Mouse (Mus musculus): ENCODE data around the gene Trim13.
"Not testable (repeated sequence)": the region's sequence is repeated elsewhere in the genome, so short reads cannot be mapped to it uniquely, and the experiment has no call there.

The Trim13 gene

GRCm38 (mm10) chr14:61597968-61598367 is at the start of gene Trim13:
TSS of gene Trim13 (plus strand) at chr14:61598247.
- no peak for DNase-seq (ENCODE audit: low spot score)

- DNase-seq (ENCODE audit: low spot score) = no peak
These were observed 49.4 kb upstream of the Trim13 start for GRCm38 (mm10) chr14:61548614-61549013.

DNA sequence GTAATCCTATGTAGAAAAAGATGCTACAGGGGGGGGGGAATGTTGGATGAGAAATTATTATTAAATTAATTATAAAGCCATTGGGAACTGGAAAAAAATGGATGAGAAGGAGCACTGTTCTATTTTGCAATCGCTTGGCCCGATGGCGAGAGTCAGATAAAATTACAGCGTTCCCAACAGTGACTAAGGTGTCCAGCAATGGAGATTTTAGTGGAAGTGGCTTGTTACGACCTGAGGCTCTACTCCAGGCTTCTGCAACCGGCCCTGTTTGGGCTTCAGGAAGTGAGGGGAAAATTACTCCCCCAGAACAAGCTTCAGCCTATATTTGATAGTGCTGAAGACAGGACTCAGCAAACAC is 42.1 kb upstream of the Trim13 start:
- DNase-seq (ENCODE audit: low spot score) = no peak

- DNase-seq (ENCODE audit: low spot score) = peak; percentile 98
These were observed 41.5 kb upstream of the Trim13 start, which contains the start of gene Spryd7 for GRCm38 (mm10) chr14:61556289-61557147. TSS of gene Spryd7 (minus strand) at chr14:61556886.

- no peak for DNase-seq (ENCODE audit: low spot score)
These were observed 39.1 kb upstream of the Trim13 start for GRCm38 (mm10) chr14:61558901-61559300.

- no peak for DNase-seq (ENCODE audit: low spot score)
These were observed 38.2 kb upstream of the Trim13 start for GRCm38 (mm10) chr14:61559856-61560255.

DNA sequence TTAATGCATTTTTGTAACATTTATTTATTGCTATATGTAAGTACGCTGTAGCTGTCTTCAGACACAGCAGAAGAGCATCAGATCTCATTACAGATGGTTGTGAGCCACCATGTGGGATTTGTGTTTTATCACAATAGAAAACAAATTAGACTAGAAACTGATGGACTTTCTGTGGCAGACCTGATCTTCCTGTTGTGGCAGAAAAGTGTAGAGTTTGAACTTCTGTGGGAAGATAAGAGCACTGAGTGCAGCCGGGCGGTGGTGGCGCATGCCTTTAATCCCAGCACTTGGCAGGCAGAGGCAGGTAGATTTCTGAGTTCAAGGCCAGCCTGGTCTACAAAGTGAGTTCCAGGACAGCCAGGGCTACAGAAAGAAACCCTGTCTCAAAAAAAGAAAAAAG is 31.8 kb upstream of the Trim13 start:
- not testable (repeated sequence) for DNase-seq (ENCODE audit: low spot score)

DNA sequence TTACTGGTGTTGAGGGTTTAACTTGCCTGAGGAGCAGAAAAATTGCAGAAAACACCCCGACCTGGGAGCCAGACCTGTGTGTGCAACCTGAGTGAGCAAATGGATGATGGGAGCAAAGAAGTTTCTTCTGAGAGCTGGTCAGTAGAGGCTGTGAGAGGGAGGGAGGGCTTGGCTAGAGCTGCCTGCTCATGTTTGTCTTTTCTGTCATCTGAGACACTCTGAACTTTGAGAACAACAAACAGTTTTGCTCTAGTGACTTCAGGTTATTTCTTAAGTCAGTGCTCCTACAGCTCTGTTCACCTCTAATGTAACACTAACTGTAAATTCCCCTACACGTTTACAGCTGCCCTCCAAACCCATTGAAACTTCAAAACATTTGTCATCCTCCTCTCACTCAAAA is 28.7 kb upstream of the Trim13 start:
- no peak for DNase-seq (ENCODE audit: low spot score)

GRCm38 (mm10) chr14:61571366-61571765 is 26.7 kb upstream of the Trim13 start:
- peak; percentile 78 for DNase-seq (ENCODE audit: low spot score)

DNA sequence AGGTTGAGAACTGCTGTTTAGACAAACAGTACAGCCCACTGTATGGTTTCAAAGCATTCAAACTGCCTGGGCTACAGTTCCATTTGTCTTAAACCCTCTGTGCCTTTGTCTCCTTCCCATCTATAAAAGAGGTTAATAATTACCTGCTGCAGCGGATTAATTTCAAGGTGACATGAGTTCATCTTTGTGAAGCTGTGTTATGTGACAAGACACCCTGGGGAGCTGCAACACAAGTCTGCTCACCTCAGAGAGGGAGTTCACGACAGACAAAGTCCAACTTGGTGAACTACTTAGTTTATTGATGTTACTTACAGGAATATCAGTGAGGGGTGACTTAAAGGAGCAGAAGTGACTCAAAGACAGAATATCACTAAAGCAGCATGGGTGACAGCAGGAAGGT is 25.9 kb upstream of the Trim13 start:
- DNase-seq (ENCODE audit: low spot score) = no peak

DNA sequence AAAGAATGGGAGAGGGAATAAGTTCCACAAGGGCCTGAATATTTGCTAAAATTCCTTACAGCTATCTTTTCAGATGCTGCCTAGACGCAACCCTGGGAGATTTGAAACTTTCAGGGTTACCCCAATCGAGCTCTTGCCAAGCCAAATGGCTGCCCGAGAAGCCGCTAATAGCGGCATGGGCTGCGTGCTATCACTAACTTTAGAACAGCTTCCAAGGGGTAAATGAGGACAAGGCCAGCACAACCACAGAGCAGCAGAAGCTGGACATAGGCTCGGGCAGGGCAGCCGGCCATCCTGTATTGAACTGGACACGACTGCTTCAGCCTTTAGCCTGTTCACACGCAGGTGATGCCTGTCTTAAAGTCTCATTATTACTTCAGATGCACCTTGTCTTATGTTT is 23.0 kb upstream of the Trim13 start:
- DNase-seq (ENCODE audit: low spot score) = no peak

DNA sequence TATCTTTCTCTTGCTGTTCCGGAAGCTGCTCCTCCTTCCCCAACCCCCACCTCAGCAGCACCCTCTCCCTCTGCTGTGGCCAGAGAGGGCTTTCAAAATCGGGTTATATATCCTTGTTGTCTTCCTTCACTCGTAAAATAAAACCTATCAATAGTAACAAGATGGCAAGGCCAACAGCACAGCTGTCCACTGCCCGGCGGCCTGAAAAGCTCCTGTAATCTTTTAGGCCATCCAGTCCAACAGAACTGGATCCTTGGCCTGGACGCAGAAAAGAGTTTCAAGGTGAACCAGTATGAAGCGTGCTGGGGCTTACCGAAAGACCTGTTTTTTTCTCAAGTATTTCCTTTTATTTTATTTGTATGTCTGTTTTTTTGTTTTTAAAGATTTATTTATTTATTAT is 22.1 kb upstream of the Trim13 start:
- DNase-seq (ENCODE audit: low spot score) = no peak

DNA sequence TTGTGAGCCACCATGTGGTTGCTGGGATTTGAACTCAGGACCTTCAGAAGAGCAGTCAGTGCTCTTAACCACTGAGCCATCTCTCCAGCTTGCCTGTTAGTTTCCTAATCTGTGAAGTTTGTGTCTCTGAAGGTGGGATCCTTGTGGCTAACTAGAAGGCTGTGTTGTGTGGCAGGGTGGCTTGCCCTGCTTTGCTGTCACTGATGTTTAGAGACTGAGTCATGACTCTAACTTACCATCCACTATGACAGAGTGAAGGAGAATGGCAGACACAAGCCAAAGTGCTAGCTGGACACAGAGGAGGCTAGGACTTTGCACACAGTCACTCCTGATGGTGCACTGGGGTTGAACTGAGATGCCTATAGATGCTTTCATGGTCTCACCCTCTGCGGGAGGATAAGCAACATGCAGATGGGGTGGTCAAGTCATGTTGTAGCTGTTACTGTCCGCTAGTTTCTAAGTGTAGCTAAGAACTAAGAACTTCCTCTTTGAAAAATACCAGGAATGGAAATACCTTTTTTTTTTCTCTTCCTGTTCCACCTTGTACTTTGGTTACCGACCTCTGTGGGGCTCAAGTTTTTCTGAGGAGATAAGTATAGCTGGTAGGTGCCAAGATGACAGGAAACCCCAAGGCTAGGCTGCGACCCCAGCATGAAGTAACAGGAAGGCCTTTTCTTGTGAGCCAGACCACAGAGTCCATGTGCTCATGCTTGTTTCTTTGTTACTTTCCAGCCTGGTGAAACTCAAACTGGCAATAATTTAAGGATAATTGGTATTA is 8.6 kb upstream of the Trim13 start:
- peak; percentile 16 for DNase-seq (ENCODE audit: low spot score)

GRCm38 (mm10) chr14:61596719-61597426 is 1.2 kb upstream of the Trim13 start:
- DNase-seq (ENCODE audit: low spot score) = no peak

- DNase-seq (ENCODE audit: low spot score) = peak; percentile 91
These were observed 1.2 kb downstream of the Trim13 start for GRCm38 (mm10) chr14:61599057-61599806.

GRCm38 (mm10) chr14:61601348-61601747 is 3.3 kb downstream of the Trim13 start:
- DNase-seq (ENCODE audit: low spot score) = no peak

DNA sequence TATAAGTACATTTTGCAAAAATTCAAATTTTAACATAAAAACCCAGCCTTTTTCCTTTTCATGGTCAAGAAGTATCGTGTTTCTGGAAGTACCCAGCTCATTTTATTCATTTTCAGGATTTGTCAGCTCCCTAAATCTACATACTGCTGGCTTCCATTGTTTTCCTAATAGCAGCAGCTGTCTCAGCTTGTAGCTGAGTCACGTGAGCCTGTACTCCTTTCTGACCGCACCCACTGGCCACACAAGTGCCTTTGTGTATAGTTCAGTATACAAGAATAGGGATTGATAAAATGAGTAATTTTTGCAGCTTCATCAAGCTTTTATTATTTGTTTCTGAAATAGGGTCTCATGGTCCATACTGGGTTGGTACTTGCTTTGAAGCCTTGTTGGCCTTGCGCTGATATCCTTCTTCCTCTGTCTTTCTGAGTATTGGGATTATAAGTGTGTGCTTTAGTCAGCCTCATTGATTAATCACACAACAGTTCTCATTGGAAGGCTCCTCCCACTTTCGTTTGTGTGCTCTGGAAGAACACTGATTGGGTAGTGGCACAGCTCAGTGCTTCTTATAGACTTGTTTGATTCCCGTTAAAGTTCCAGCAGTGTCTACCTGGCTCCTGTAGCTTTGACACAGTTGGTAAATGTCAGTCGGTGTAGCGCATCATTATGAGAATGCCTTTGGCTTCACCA is 5.2 kb downstream of the Trim13 start:
- DNase-seq (ENCODE audit: low spot score) = no peak

- DNase-seq (ENCODE audit: low spot score) = no peak
These were observed 6.0 kb downstream of the Trim13 start for GRCm38 (mm10) chr14:61604081-61604480.

GRCm38 (mm10) chr14:61606088-61606487 is 8.0 kb downstream of the Trim13 start:
- DNase-seq (ENCODE audit: low spot score) = not testable (repeated sequence)

- no peak for DNase-seq (ENCODE audit: low spot score)
These were observed 9.1 kb downstream of the Trim13 start, which contains the start of gene Kcnrg for GRCm38 (mm10) chr14:61607157-61607556. TSS of gene Kcnrg (plus strand) at chr14:61607457.

GRCm38 (mm10) chr14:61611766-61612165 is 13.7 kb downstream of the Trim13 start:
- DNase-seq (ENCODE audit: low spot score) = no peak

Measured in T-cell, adult 2 months (primary cell).